Mouse (Mus musculus) retina, adult 2 months (tissue): ENCODE results near the gene Hdgfl1.

Source experiments
- DNase-seq: peaks from one replicate; pipeline ENCODE4 v3.0.0-alpha.2; 2012; ENCODE audit warnings: low read depth, low spot score

The Hdgfl1 gene

GRCm38 (mm10) chr13:26769955-26770354, at the start of gene Hdgfl1:
TSS of gene Hdgfl1 (minus strand) at chr13:26770165.
- no peak for DNase-seq

DNA sequence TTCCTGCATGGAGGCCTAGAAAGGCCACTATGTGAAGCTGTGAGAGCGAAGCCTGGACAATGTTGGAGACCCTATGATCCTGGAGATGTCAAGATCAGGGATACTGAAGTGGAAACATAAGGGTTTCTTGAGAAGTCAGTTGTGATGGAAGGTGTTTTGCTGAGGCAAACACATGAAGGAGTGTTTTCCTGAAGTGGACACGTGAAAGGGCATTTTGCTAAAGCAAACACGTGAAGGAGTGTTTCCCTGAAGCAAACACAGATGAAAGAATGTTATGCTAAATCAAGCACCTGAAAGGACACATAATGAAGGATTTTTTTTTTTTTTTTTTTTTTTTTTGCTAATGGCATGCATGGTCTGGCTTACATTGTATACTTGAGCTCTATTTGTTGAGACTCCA, 25.5 kb upstream of the Hdgfl1 start:
- no peak for DNase-seq

- no peak for DNase-seq
These were observed 541 bp downstream of the Hdgfl1 start for GRCm38 (mm10) chr13:26769424-26769823.

DNA sequence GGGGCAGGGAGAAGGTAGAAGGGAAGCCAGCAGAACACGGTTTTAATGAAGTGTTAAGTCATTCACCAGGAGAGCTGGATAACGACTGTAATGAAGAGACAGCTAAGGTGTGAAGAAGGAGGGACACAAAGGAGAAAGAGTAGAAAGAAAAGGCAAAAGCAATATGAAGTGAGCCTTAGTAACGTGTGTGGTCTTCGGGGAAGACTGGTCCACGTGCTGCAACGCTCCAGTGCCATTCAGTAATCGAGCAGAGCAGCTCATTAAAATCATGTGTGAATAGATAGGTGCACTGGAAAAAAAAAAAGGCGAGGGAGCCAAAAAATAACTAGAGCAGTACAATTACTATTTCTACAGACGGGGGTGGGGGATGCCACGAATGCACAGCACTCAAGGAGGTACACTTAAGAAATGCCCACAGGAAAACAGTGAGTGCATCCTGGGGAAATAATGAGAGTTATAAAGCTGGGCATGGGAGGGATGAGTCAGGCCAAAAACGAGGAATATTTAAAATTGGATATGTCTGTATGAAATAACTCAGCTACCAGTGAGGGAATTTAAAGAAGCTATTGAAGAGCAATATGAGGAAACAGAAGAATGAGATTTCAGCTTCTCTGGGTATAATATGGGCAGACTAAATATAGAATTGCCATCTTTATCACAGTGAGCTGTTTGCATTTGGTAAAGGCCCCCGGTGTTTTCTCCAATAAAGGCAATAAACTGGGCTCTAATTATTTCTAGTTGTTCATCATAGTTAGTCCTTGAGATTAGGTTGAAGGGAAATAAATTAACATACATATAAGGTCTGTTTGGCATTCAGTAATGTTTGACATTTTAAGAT, 7.8 kb downstream of the Hdgfl1 start:
- no peak for DNase-seq

- no peak for DNase-seq
These were observed 17.1 kb downstream of the Hdgfl1 start for GRCm38 (mm10) chr13:26752863-26753262.

GRCm38 (mm10) chr13:26752414-26752813, 17.6 kb downstream of the Hdgfl1 start:
- DNase-seq: no peak

- no peak for DNase-seq
These were observed 24.1 kb downstream of the Hdgfl1 start for GRCm38 (mm10) chr13:26745760-26746457.

DNA sequence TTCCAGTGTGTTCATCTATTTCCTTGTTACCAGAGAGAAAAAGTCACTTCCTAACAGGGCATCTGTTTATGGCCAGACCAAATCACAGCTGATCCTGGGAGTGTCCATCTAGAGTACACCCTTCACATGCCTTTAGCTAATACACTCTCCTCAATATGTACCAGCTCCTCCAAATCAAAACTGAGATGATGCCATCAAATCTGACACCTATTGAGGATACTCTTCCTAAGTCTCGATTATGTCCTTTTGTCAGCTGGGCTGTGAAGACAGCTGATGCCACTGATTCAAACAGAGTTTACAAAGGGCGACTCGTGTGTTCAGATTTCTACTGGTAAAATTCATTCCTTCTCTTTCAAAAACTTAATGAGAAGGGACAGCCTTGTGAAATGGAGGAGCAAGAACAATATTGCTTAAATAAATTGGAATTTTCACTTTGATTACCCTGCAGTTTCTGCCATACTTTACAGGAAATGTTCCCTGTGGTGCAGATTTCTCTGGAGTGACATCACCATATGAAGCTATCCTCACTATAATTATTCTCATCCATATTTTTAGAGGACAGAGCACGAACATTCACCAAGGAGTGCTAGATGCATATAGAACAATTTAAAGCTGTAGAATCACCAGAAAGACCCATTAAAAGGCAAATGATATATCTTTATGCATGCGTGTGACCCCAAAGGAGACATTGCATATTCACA, 24.8 kb downstream of the Hdgfl1 start:
- no peak for DNase-seq

DNA sequence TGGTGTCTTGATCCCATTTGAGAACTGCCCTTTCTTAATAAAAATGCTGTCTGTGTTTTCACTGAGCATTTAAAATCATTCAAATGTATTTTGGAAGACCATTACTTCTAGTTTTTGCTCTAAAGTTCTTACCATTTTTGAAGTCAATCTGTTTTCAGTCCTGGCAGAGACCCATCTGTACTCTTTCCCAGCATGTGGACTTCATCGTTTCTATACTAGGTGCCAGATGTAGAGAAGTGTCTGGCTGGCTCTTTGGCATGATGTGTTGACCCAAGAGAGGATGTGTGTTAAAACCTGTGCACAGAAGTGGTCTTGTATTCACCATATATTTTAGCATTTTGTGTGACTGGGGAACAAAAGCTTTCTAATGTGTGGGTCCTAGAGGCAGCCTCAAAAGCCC, 25.9 kb downstream of the Hdgfl1 start:
- no peak for DNase-seq

DNA sequence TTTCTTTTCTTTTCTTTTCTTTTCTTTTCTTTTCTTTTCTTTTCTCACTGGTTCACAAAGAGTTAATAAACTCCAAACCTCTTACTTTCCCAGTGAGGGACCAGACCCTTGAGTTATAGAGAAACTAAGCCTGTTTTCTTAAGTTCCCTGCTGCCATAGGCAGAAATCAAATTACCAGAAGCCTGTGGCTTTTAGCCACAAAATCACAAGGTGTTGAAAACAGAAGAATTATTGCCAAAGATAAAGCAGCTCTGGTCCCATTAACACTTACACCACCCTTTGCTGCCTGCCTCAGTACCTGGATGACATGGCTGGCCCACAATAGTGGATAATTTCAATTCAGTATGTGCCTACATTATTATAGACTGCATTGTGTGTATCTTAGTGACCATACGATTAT, 35.0 kb downstream of the Hdgfl1 start:
- no peak for DNase-seq

- no peak for DNase-seq
These were observed 45.7 kb downstream of the Hdgfl1 start for GRCm38 (mm10) chr13:26724250-26724649.

DNA sequence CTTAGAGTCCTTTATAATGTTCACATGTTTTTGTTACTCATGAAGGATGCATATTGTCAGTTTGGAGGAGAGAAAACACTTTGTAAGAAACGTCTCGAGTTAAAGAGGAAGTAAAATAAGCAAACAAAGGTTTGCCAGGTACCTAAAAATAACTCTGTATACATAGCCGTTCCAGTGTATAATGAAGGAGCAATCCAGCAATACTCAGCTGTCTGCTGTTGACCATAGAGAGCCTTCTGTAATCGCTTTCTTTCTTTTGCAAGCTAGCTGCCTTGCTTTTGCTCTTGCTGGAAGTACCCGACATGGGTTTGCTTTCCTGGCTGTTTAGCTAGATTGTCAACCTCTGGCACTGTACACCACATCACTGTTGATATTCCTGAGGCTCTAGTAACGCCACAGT, 48.6 kb downstream of the Hdgfl1 start:
- DNase-seq: no peak

DNA sequence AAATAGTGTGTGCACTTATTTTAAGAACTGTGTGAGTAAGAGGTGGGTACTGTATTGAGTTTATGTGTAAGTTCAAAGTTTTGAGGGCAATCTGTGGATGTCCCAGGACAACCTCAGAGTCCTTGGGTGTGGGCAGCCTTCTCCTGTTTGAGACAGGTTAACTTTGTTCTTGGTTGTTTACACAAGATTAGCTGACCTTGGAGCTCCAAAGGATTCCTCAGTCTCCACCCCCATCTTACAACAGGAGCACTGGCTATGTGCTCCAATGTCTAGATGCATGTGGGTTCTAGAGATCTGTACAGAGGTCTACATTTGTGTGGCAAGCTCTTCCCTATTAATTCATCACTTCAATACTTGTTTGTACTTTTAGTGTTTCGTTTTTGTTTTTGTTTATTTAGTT, 49.0 kb downstream of the Hdgfl1 start:
- DNase-seq: no peak

DNA sequence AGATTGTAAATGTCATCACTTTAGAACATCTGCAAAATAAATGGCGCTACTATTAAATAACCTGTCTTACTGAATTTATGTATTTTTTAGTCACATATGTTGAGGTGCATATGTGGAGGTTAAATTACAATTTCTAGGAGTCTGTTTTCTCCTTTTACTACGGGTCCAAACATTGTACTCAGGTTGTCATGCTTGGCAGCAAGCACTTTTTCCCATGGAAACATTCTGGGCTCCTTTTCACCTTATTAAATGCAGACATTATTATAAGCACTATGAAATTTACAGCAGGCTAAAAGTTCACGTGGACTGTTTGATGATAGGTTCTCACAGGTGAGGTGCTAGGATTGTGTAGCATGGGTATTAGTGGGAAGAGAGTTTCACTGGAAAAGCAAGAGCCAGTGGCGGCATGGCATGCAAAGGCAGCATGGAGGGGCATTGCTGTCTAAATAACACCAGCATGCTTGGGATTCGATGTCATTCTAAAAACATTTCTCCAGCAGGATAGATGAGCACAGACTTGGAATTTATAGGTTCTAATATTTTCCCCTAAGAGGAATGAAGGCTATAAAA, 50.7 kb downstream of the Hdgfl1 start:
- no peak for DNase-seq
